ENCODE assay signal across 8 mouse cellular contexts in the genomic region with DNA sequence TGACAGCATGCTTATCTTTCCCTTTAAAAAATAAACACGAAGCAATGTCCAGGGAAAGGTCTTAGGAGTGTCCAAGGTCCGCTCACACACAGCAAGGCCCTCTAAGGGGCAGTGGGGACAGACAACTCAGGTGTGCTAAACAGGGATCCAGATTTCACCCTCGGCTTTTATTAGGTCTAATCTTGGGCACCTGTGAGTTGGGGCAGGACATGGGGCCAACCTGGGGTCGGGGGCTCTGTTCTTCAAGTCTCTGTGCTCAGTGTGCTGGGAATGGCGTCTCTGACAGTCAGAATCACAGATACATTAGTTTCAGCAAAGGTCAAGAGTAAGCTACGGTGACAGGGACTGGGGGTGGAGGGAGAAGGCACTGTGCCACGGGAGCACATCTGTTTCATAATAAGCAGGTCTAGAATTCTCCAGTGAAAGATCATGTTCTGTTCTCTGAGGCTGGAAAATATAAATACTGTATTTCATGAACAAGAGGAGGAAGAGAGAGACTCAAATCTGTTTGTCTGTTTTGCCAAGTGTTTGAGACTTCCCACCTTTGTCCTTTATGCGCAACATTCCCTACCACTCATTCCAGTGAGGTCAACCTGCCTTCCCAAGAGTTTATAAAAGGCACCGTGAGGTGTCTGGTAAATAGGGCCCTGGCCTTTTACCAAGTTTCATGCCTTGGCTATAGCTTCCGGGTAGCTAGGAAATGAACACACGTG. TPM values are rescaled to one million over a fixed set of nuclear protein-coding genes. Genes with fewer than 3 reads are reported as not detected.
DNase-seq lines count a peak whose midpoint lies in the region; ATAC-seq and TF ChIP-seq lines count a peak whose summit lies in the region.

No protein-coding gene starts in this region.

- no peak for DNase-seq in heart, embryonic 10.5 days (ENCODE audit: low spot score)
- no peak for DNase-seq in heart, adult 9 months (ENCODE audit: low spot score in 2 of 2)
- DNase-seq in adrenal gland, postnatal 36 days = peak; percentile 35 to 57
- DNase-seq in liver, postnatal 0 days = no peak
- no peak for DNase-seq in cerebellum, postnatal 36 days
- no peak for DNase-seq in ovary, postnatal 10 days (ENCODE audit: low spot score)
- DNase-seq in right cerebral cortex, postnatal 14 days = no peak

- peak; percentile 52; the same call in 1 of the 2 replicates for TF ChIP-seq EP300 in liver, postnatal 0 days (IDR thresholded peaks at IDR 0.05; ENCODE audit: low read depth)

- H3K9me3 ChIP-seq in heart, embryonic 10.5 days = no peaks in the 10 kb centered on the region
- H3K9me3 ChIP-seq in heart, embryonic 14.5 days (ENCODE audit: control insufficient read depth, low read length) = no peaks in the 10 kb centered on the region
- H3K9me3 ChIP-seq in liver, postnatal 0 days (ENCODE audit: low read length) = no peaks in the 10 kb centered on the region

- WGBS in heart, embryonic 10.5 days = 69% methylated on average over 11 of the region's 11 CpGs
- WGBS in heart, embryonic 14.5 days = 46% methylated on average over 11 of the region's 11 CpGs
- WGBS in liver, postnatal 0 days (ENCODE audit: insufficient replicate concordance) = 51% methylated on average over 11 of the region's 11 CpGs

- peaks cover 62% of the 10 kb centered on the region for H3K4me1 ChIP-seq in heart, embryonic 10.5 days
- peaks cover 35 to 51% of the 10 kb centered on the region in 2 experiments for H3K4me1 ChIP-seq in heart, embryonic 14.5 days (ENCODE audit: control insufficient read depth in 2 of 2, insufficient read depth in 2 of 2, low read length in 2 of 2)
- peaks cover 35% of the 10 kb centered on the region for H3K4me1 ChIP-seq in liver, postnatal 0 days (ENCODE audit: insufficient read depth)

- H3K36me3 ChIP-seq in heart, embryonic 10.5 days = peaks cover 9% of the 10 kb centered on the region; the same call in 1 of the 2 replicates
- peaks cover 8% of the 10 kb centered on the region; the same call in 1 of the 2 replicates for H3K36me3 ChIP-seq in heart, embryonic 14.5 days (ENCODE audit: control insufficient read depth, insufficient read depth, low read length)
- no peaks in the 10 kb centered on the region for H3K36me3 ChIP-seq in liver, postnatal 0 days (replicated peaks; ENCODE audit: insufficient read depth, low read length)

- H3K4me2 ChIP-seq in heart, embryonic 14.5 days (ENCODE audit: low read length) = peak overlapping the region; percentile 39; the same call in 1 of the 2 replicates
- H3K4me2 ChIP-seq in liver, postnatal 0 days (ENCODE audit: low read depth, low read length) = no peak overlapping the region

- no peak overlapping the region for H3K4me3 ChIP-seq in heart, embryonic 10.5 days
- no peak overlapping the region for H3K4me3 ChIP-seq in heart, embryonic 14.5 days (ENCODE audit: control insufficient read depth in 1 of 2, insufficient read depth in 1 of 2, low read depth in 1 of 2, low read length in 2 of 2)
- no peak overlapping the region for H3K4me3 ChIP-seq in liver, postnatal 0 days (ENCODE audit: low read depth, low read length)

- H3K9ac ChIP-seq in heart, embryonic 14.5 days (ENCODE audit: low read length) = no peak overlapping the region
- no peak overlapping the region for H3K9ac ChIP-seq in liver, postnatal 0 days (replicated peaks)

- no peak for TF ChIP-seq CTCF in liver, postnatal 0 days (IDR thresholded peaks at IDR 0.05; ENCODE audit: low read depth)

- peak overlapping the region; percentile 65; the same call in 1 of the 2 replicates for H3K27ac ChIP-seq in heart, embryonic 10.5 days
- H3K27ac ChIP-seq in heart, embryonic 14.5 days (replicated peaks in 1 of 2; ENCODE audit: control insufficient read depth in 1 of 2, insufficient read depth in 1 of 2, low read depth in 2 of 2, low read length in 2 of 2) = peak overlapping the region; percentile 83 to 93
- H3K27ac ChIP-seq in liver, postnatal 0 days (ENCODE audit: low read depth) = peak overlapping the region; percentile 90

- no peak for ATAC-seq in heart, embryonic 14.5 days (ENCODE audit: insufficient number of reproducible peaks, insufficient read depth, low FRiP score, low read depth)
- ATAC-seq in liver, postnatal 0 days = peak; percentile 72

- H3K27me3 ChIP-seq in heart, embryonic 10.5 days (ENCODE audit: insufficient read depth, poor library complexity, severe bottlenecking) = no peaks in the 10 kb centered on the region
- no peaks in the 10 kb centered on the region for H3K27me3 ChIP-seq in heart, embryonic 14.5 days (ENCODE audit: control insufficient read depth, insufficient read depth, low read length)
- no peaks in the 10 kb centered on the region for H3K27me3 ChIP-seq in liver, postnatal 0 days (ENCODE audit: insufficient read depth, low read length)

RNA-seq across cellular contexts. Expression of a gene that starts 55.1 kb away (rescaled TPM):
- 1.4 and 1.8 TPM in 2 replicates for polyA plus RNA-seq in heart, embryonic 10.5 days (2016; fragmentation: Nextera tagmentation; extraction: Ambion mirVana)
- 10 to 100 TPM; 15.5 to 21.0 TPM for total RNA-seq in adrenal gland, postnatal 36 days (2021)
- 1.6 and 1.7 TPM in 2 replicates for polyA plus RNA-seq in heart, embryonic 14.5 days (2014; fragmentation: Nextera tagmentation; extraction: Ambion mirVana)
- 0.94 and 0.99 TPM in 2 replicates for polyA plus RNA-seq in liver, postnatal 0 days (2015; fragmentation: Nextera tagmentation; extraction: Ambion mirVana)

Comparison
In these comparisons a context has a peak if more than half of its experiments do, and no peak if none do; other contexts are left out.
1. DNase-seq: peak in adrenal gland, postnatal 36 days (2 of 2); none in heart, embryonic 10.5 days (single experiment), heart, adult 9 months (0 of 2), liver, postnatal 0 days (single experiment), cerebellum, postnatal 36 days (0 of 2), ovary, postnatal 10 days (single experiment) and right cerebral cortex, postnatal 14 days (single experiment).
2. Peak in every context shown above with its lines, with median percentiles within 50 percentile points of each other: H3K27ac ChIP-seq.